Mouse (Mus musculus): ENCODE data around the gene Gm11939. TPM values are rescaled to one million over a fixed set of nuclear protein-coding genes. Genes with fewer than 3 reads are reported as not detected.

Gene Gm11939
- total RNA-seq, 2 experiments from 2014 or later, result not detected

DNA sequence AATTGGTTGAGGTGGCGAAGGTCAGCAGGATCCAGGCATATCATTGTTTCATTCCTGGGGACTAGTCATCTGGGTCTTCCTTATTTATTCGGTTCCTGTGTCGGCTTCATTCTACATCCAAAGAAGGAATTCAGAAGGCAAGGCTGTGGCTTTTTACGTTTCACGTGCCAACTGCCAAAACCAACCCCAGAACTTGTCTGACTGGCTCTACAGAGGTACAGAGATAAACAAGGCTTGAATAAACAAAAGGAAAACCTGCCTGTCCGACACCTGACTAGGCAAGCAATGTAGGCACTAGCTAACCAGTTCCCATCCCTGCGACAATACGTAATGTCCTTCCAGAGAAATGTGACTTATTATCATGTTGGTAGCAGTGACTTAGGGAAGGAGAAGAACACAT, 45.2 kb downstream of the Gm11939 start:
- DNase-seq, result no peak
- intact Hi-C loops (cut with DNase I; ENCODE audit: low total_unique reads), result no loop called here

Other genes with a start within 250 kb of the Gm11939 start
- gene Krt25, start 236.5 kb downstream of the Gm11939 start, total RNA-seq (2021), result not detected
- gene Krt26, start 221.5 kb downstream of the Gm11939 start, total RNA-seq (2021), result not detected
- gene Krt27, start 208.4 kb downstream of the Gm11939 start, total RNA-seq (2021), result not detected
- gene Krt28, start 184.6 kb downstream of the Gm11939 start, total RNA-seq (2021), result not detected
- gene Krt10, start 170.1 kb downstream of the Gm11939 start, total RNA-seq (2021), result 1 to 10 TPM; 4.5 to 5.7 TPM
- not detected for gene Krt12, start 137.2 kb downstream of the Gm11939 start, total RNA-seq (2021)
- under 1 TPM; 0.27 TPM for gene Krt20, start 121.3 kb downstream of the Gm11939 start, total RNA-seq (2021)
- gene Krt23, start 66.3 kb downstream of the Gm11939 start, total RNA-seq (2021), result not detected
- not detected for gene Krt39, start 38.1 kb downstream of the Gm11939 start, total RNA-seq (2021)
- not detected for gene Krt40, start 16.3 kb downstream of the Gm11939 start, total RNA-seq (2021)
- not detected for gene Krtap3-3, start 8.6 kb downstream of the Gm11939 start, total RNA-seq (2021)
- not detected for gene Krtap3-2, start 2.6 kb downstream of the Gm11939 start, total RNA-seq (2021)
- not detected for gene Krtap3-1, start 7.2 kb upstream of the Gm11939 start, total RNA-seq (2021)
- not detected for gene Krtap1-5, start 21.6 kb upstream of the Gm11939 start, total RNA-seq (2021)
- gene Krtap1-4, start 24.2 kb upstream of the Gm11939 start, total RNA-seq (2021), result not detected
- gene Krtap1-3, start 31.9 kb upstream of the Gm11939 start, total RNA-seq (2021), result not detected
- not detected for gene Krtap9-3, start 38.6 kb upstream of the Gm11939 start, total RNA-seq (2021)
- not detected for gene Gm11938, start 43.8 kb upstream of the Gm11939 start, total RNA-seq (2021)
- gene Gm11937, start 50.7 kb upstream of the Gm11939 start, total RNA-seq (2021), result not detected
- not detected for gene Krtap2-4, start 55.4 kb upstream of the Gm11939 start, total RNA-seq (2021)
- gene Gm11562, start 61.0 kb upstream of the Gm11939 start, total RNA-seq (2021), result not detected
- gene Krtap4-1, start 68.8 kb upstream of the Gm11939 start, total RNA-seq (2021), result not detected
- not detected for gene Krtap4-2, start 75.6 kb upstream of the Gm11939 start, total RNA-seq (2021)
- not detected for gene Krtap4-7, start 84.6 kb upstream of the Gm11939 start, total RNA-seq (2021)
- gene Gm11555, start 90.8 kb upstream of the Gm11939 start, total RNA-seq (2021), result not detected
- not detected for gene Gm11563, start 99.5 kb upstream of the Gm11939 start, total RNA-seq (2021)
- not detected for gene Krtap4-6, start 106.5 kb upstream of the Gm11939 start, total RNA-seq (2021)
- gene Gm14190, start 131.3 kb upstream of the Gm11939 start, total RNA-seq (2021), result not detected
- gene Gm14180, start 174.8 kb upstream of the Gm11939 start, total RNA-seq (2021), result not detected
- not detected for gene Gm11595, start 213.4 kb upstream of the Gm11939 start, total RNA-seq (2021)
- gene Krtap4-8, start 221.2 kb upstream of the Gm11939 start, total RNA-seq (2021), result not detected
- gene Krtap4-9, start 225.7 kb upstream of the Gm11939 start, total RNA-seq (2021), result not detected
- not detected for gene Gm11596, start 234.0 kb upstream of the Gm11939 start, total RNA-seq (2021)
- not detected for gene Gm11569, start 239.5 kb upstream of the Gm11939 start, total RNA-seq (2021)
- not detected for gene Gm11554, start 245.0 kb upstream of the Gm11939 start, total RNA-seq (2021)

Data from gastrocnemius, postnatal 14 days (tissue).